Mouse (Mus musculus) kidney, postnatal 25 days (tissue): Measurements from ENCODE around the gene Crlf2.

Source experiments
- DNase-seq, 2 experiments: peaks; one replicate each; pipeline ENCODE4 v3.0.0; 2021; ENCODE audit warnings: mixed read lengths in 2 of 2

Gene Crlf2

DNA sequence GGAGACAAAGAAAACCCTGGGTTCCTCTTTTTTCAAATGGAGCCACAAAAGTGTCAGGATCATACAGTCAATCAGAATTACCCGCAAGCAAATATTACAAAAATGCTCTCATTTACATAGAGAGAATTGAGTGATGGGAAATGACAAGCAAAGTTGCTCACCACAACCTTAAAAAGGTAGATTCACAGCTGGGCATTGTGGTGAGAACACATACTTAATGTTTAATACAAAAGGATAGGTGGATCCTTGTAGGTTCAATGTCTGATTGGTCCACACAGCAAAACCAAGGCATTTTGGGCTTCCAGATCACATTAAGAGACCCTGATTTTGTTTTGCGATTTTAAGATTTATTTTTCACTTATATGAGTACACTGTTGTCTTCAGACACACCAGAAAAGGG lies 11.7 kb downstream of the Crlf2 start:
- no peak for DNase-seq

DNA sequence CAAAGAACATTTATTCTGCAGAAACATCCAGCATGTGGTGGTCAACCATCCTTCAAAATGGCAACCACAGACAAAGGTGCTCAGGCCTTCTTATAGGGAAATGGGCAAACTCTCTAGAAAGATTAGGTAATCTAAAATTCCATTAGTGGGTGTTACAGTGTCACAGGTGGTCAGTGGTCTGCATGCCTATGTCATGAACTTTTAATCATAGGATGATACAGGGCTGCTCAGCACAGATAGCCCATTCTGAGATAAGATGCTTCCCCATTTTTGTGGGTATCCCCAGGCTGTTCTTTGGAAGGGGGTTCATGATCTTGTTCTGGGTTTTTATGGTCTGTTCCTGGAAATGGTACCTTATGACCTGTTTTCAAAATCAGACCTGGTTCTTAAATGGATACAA lies 49.1 kb downstream of the Crlf2 start:
- DNase-seq: no peak

DNA sequence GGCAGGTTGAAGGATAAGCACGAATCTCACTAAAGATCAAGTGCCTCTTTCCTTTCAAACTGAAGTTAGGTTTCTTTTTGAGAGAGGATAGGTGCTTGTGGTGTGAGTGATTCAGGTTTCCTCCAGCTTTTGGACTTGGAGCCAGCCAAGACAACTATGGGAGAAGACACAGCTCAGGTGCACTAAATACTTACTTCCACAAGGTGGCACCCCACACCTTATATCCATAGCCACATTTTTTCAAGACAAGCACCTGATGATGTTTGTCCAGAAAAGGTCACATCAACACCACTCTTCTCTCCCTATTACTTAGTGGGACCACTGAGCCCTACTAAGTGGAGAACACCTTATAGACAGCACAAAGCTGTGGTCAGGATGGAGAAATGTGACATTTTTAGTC lies 52.1 kb downstream of the Crlf2 start:
- DNase-seq: peak; percentile 31 to 35
